Comparison of ENCODE assay signal across 12 mouse cellular contexts in the genomic region with DNA sequence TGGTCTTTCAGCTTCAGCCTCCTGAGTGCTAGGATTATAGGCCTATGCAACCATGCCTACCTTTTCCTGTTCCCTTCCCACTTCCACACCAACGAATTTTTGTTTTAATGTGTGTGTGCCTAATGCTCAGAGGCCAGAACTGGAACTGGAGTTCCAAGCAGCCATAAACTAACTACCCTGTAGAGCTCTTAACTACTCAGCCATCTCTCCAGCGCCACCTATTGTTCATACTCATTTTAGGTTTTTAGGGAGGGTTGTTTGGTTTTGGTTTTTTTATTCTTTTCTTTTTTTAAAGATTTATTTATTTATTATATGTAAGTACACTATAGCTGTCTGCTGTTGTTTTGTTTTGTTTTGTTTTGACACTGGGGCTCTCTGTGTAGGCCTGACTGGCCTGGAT. TPM values are rescaled to one million over a fixed set of nuclear protein-coding genes. Genes with fewer than 3 reads are reported as not detected.
DNase-seq lines count a peak whose midpoint lies in the region; ATAC-seq and TF ChIP-seq lines count a peak whose summit lies in the region.
"Had no signal": no experiment of that assay in that cellular context is flagged by ENCODE, and none has a peak within 500 bp of the region (broad histone marks: within the 10 kb centered on the region; RNA-seq: fewer than 3 reads in every experiment).

No protein-coding gene starts in this region.

- no peak for TF ChIP-seq POLR2A in brain, embryonic 14.5 days (IDR thresholded peaks at IDR 0.05; ENCODE audit: borderline replicate concordance, extremely low read depth, insufficient read depth, insufficient read length, poor library complexity, severe bottlenecking)

- no peak overlapping the region for H3K27ac ChIP-seq in left cerebral cortex, adult 2 months
- H3K27ac ChIP-seq: midbrain, embryonic 12.5 days had no signal

- peak; percentile 67 for ATAC-seq in megakaryocyte-erythroid progenitor cell, adult 5-6 weeks (replicated peaks; ENCODE audit: low FRiP score, low TSS enrichment, poor library complexity, severe bottlenecking)

- peak; percentile 27 to 35 for DNase-seq in cerebellum, postnatal 14 days
- DNase-seq in cerebellum, postnatal 4 days (ENCODE audit: low spot score in 2 of 2) = no peak
- DNase-seq in left cerebral cortex, adult 2 months (ENCODE audit: extremely low spot score in 1 of 2, low spot score in 2 of 2) = no peak
- no peak for DNase-seq in left cerebral cortex, postnatal 4 days
- peak; percentile 18 for DNase-seq in brain, embryonic 14.5 days (ENCODE audit: low read depth)
- DNase-seq in spleen, postnatal 4 days (ENCODE audit: low spot score in 2 of 2) = no peak
- no peak for DNase-seq in frontal cortex, postnatal 10 days (ENCODE audit: low spot score in 2 of 2)

- no peak overlapping the region for H3K4me3 ChIP-seq in left cerebral cortex, adult 2 months
- H3K4me3 ChIP-seq: midbrain, embryonic 12.5 days had no signal

- TF ChIP-seq CTCF in left cerebral cortex, adult 2 months (IDR thresholded peaks at IDR 0.05) = peak; percentile 70
- TF ChIP-seq CTCF in brain, embryonic 14.5 days (IDR thresholded peaks at IDR 0.05; ENCODE audit: borderline replicate concordance, extremely low read depth, insufficient read depth, insufficient read length) = no peak

- intact Hi-C loops in left cerebral cortex, adult 2 months (cut with DNase I) = loop anchor here (2.0 to 5.0 kb wide), 2 partner anchors 88 to 349 kb away; no protein-coding TSS in a partner anchor
- intact Hi-C loops in left cerebral cortex, postnatal 4 days (cut with DNase I) = no loop called here

RNA-seq across cellular contexts. Expression of a gene that starts 8.2 kb away (rescaled TPM):
- total RNA-seq in left cerebral cortex, adult 2 months (2021) = 1 to 10 TPM; 5.8 to 7.3 TPM
- under 1 TPM; 0.44 to 0.52 TPM for total RNA-seq in left cerebral cortex, postnatal 4 days (2021)
- 0.07 TPM in 1 of 2 replicates, not detected in the other for polyA plus RNA-seq in brain, embryonic 14.5 days (2012; rRNA removed)
- total RNA-seq in megakaryocyte-erythroid progenitor cell, adult 5-6 weeks (2014; fragmentation: Nextera tagmentation) = not detected in 2 replicates
- total RNA-seq in megakaryocyte-erythroid progenitor cell, adult 5-6 weeks (2017) = not detected in 2 replicates
- total RNA-seq: ES-E14 had no signal
- polyA plus RNA-seq: midbrain, embryonic 12.5 days; stomach, embryonic 14.5 days had no signal

RNA-seq across cellular contexts. Expression of a gene that starts 9.0 kb away (rescaled TPM):
- 1 to 10 TPM; 2.3 to 3.3 TPM for total RNA-seq in left cerebral cortex, adult 2 months (2021)
- under 1 TPM; 0.28 to 0.99 TPM for total RNA-seq in left cerebral cortex, postnatal 4 days (2021)
- polyA plus RNA-seq in brain, embryonic 14.5 days (2012; rRNA removed) = 0.21 and 0.36 TPM in 2 replicates
- total RNA-seq in megakaryocyte-erythroid progenitor cell, adult 5-6 weeks (2014; fragmentation: Nextera tagmentation) = not detected in 2 replicates
- not detected in 2 replicates for total RNA-seq in megakaryocyte-erythroid progenitor cell, adult 5-6 weeks (2017)

RNA-seq across cellular contexts. Expression of a gene that starts 22.2 kb away (rescaled TPM):
- total RNA-seq in left cerebral cortex, adult 2 months (2021) = 1 to 10 TPM; 1.3 to 1.4 TPM
- total RNA-seq in left cerebral cortex, postnatal 4 days (2021) = not detected
- 0.49 TPM in 1 of 2 replicates, not detected in the other for polyA plus RNA-seq in brain, embryonic 14.5 days (2012; rRNA removed)
- total RNA-seq in megakaryocyte-erythroid progenitor cell, adult 5-6 weeks (2014; fragmentation: Nextera tagmentation) = not detected in 2 replicates
- not detected in 2 replicates for total RNA-seq in megakaryocyte-erythroid progenitor cell, adult 5-6 weeks (2017)
- total RNA-seq: ES-E14; layer of hippocampus, adult 8-10 months had no signal
- polyA plus RNA-seq: midbrain, embryonic 12.5 days; stomach, embryonic 14.5 days had no signal

RNA-seq across cellular contexts. Expression of a gene that starts 22.8 kb away (rescaled TPM):
- 1 to 10 TPM; 2.3 to 2.9 TPM for total RNA-seq in left cerebral cortex, adult 2 months (2021)
- total RNA-seq in left cerebral cortex, postnatal 4 days (2021) = 1 to 10 TPM; 1.8 to 2.0 TPM
- 0.21 and 0.45 TPM in 2 replicates for polyA plus RNA-seq in brain, embryonic 14.5 days (2012; rRNA removed)
- not detected in 2 replicates for total RNA-seq in megakaryocyte-erythroid progenitor cell, adult 5-6 weeks (2014; fragmentation: Nextera tagmentation)
- 0.19 TPM in 1 of 2 replicates, not detected in the other for total RNA-seq in megakaryocyte-erythroid progenitor cell, adult 5-6 weeks (2017)

RNA-seq across cellular contexts. Expression of a gene that starts 39.5 kb away (rescaled TPM):
- total RNA-seq in left cerebral cortex, adult 2 months (2021) = 1 to 10 TPM; 3.3 TPM
- total RNA-seq in left cerebral cortex, postnatal 4 days (2021) = 1 to 10 TPM; 3.1 to 3.5 TPM
- 2.8 and 3.0 TPM in 2 replicates for polyA plus RNA-seq in brain, embryonic 14.5 days (2012; rRNA removed)
- 6.9 and 11.3 TPM in 2 replicates for total RNA-seq in megakaryocyte-erythroid progenitor cell, adult 5-6 weeks (2014; fragmentation: Nextera tagmentation)
- total RNA-seq in megakaryocyte-erythroid progenitor cell, adult 5-6 weeks (2017) = 4.1 and 4.7 TPM in 2 replicates

Comparison
In these comparisons a context has a peak if more than half of its experiments do, and no peak if none do; other contexts are left out.
1. DNase-seq: peak in cerebellum, postnatal 14 days (2 of 2) and brain, embryonic 14.5 days (single experiment); none in cerebellum, postnatal 4 days (0 of 2), left cerebral cortex, adult 2 months (0 of 2), left cerebral cortex, postnatal 4 days (single experiment), spleen, postnatal 4 days (0 of 2) and frontal cortex, postnatal 10 days (0 of 2).
2. RNA of a gene that starts 8.2 kb away (total RNA-seq): 5.8 to 7.3 TPM in left cerebral cortex, adult 2 months; 0.44 to 0.52 TPM in left cerebral cortex, postnatal 4 days and not detected in megakaryocyte-erythroid progenitor cell, adult 5-6 weeks; every median in the first group is over 4 times any median in the second.